Mouse (Mus musculus) heart, postnatal 0 days (tissue): Measurements from ENCODE around the gene Pla1a.

Experiments used
- CTCF ChIP-seq: IDR thresholded peaks from 2 replicates; pipeline ENCODE4 v1.5.1; 2016; ENCODE audit warnings: antibody characterized with exemption, control low read depth, low read depth
- EP300 ChIP-seq: IDR thresholded peaks from 2 replicates; pipeline ENCODE4 v1.6.1; 2016; ENCODE audit warnings: antibody characterized with exemption, low read depth

DNA sequence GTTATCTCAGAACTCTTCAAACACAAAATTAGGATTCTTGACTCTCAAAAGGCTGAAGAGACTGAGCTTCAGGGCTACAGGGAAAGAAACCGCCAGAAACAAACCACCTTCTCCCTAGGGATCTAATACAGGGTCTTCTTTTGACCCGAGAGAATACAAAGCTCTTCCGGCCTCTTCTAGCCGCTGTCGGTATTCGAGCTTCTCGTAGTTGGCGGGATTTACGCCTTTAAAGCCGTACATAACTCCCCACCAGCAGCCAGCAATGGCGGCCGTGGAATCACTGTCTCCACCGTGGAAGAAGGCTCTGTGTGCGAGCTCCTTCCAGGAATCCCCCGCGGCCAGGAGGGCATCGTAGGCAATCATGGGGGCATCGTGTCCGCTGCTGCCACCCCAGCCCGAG lies 12.6 kb upstream of the Pla1a start:
- TF ChIP-seq CTCF (no peak), EP300 (no peak)
